Mouse (Mus musculus): ENCODE measurements around the gene Wnt3a.
"Not testable (repeated sequence)": the region's sequence is repeated elsewhere in the genome, so short reads cannot be mapped to it uniquely, and the experiment has no call there.

Wnt3a gene

DNA sequence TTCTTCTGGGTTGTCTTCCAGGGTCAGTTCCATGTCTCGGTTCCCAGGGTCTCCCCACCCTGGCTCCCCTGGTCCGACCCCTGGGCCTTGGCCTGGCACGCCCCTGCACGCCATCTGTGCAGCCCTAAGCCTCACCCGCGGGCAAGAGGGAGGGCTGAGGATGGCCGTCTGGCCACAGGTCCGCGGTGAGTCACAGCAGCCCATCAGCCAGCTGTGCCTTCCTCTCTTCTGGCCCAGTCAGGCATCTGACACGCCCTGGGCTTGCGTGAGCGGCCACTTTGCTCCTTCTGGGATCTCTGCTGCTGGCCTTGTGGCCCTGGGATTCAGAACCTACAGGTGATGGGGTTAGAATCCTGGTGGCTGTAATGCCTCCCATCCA lies 17.6 kb upstream of the Wnt3a start:
- DNase-seq (ENCODE audit: low read depth, low spot score): no peak

DNA sequence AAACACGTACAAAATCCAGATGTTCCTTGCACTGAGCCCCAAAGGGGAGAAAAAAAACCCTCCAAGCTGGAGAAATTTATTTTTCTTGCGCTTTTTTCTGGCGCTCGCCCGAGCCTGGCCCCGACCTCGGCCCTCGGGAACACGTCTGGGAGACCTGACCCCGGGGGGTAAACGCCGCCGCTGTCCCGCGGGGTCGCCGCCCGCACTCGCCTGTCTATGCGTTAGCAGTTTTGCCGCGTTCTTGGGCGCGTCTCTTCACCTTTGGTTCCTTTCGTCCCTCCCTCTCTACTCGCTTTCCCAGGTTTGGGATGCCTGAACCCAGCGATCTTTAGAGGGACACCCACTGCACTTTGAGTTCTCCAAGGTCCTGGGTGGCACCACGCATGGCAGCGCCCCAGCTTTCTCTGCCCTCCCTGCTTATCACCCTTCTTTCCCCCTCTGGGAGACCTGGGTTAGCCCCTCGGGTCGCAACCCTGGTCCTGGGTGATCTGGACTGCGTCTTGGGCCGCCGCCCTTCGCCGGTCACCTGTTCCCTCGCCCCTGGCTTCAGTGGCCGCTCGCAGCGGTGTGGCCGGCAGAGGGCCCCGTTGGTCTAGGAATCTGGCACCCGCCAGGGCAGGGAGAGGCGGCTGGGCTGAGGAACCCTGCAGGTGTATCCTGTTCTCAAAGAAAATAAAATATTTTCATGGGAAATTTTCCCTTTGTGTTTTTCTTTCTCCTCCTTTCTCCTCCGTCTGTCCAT lies 17.0 kb upstream of the Wnt3a start:
- no peak for DNase-seq (ENCODE audit: low read depth, low spot score)

DNA sequence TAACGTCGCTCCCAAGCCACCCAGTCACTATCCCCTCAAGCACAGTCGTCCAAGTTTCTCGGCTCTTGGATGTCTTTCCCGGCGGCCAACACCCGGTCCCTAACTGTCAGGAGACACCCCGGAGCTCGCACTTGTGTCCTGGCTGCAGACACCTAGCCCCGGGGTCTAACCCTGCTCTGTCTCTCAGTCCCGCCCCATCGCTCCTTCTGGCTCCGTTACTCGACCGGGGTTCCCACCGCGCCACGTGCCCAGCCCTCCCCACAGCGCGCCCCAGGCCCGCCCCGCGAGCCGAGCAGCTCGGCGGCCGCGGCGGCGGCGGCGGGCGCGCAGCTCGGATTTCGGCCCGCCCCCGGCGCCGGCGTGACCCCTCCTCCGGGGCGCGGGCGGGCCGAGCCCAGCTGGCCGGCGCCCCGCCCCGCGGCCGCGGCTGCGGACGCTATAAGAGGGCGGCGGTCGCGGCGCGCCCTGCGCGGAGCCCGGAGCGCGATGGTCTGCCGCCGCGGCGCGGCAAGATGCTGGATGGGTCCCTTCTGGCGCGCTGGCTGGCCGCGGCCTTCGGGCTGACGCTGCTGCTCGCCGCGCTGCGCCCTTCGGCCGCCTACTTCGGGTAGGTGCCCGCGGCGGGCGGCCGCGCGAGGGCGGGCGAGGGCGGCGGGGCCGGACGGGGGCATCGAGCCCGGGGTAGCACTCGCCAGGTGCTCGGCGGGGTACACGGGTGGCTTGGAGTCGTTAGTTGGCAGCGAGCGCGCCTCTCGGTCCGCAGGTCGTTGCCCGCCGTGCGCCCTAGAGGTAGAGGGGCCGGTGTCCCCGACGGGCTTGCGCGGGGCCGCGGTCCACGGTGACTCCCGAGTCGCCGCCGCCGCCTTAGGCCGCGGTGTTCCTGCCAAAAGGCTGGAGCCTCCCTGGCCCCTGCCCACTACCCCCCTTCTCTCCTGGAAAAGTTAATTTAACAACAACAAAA lies 16.2 kb upstream of the Wnt3a start, which contains the start of gene Wnt9a:
Gene Wnt9a (plus strand): TSS at position 468 of the 961 bp plus-strand sequence.
- DNase-seq (ENCODE audit: low read depth, low spot score): no peak

DNA sequence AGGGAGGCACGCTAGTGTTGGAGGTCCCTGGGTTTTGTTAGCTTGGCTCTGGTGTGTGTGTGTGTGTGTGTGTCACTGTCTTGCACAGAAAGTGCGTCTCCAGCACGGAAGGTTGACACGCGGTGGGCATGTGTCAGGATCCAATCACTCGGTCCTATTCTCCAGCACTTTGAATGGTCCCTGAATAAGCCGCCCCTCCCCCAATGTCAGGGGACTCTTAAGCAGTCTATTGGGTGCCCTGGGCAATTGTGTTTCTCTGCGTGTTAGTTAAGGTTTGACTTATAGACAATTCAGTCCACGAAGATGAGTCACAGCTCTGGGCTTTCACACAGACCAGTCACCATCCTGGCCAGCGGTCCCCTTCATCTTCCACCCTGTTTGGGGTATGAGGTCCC lies 15.3 kb upstream of the Wnt3a start:
- DNase-seq (ENCODE audit: low read depth, low spot score): no peak

DNA sequence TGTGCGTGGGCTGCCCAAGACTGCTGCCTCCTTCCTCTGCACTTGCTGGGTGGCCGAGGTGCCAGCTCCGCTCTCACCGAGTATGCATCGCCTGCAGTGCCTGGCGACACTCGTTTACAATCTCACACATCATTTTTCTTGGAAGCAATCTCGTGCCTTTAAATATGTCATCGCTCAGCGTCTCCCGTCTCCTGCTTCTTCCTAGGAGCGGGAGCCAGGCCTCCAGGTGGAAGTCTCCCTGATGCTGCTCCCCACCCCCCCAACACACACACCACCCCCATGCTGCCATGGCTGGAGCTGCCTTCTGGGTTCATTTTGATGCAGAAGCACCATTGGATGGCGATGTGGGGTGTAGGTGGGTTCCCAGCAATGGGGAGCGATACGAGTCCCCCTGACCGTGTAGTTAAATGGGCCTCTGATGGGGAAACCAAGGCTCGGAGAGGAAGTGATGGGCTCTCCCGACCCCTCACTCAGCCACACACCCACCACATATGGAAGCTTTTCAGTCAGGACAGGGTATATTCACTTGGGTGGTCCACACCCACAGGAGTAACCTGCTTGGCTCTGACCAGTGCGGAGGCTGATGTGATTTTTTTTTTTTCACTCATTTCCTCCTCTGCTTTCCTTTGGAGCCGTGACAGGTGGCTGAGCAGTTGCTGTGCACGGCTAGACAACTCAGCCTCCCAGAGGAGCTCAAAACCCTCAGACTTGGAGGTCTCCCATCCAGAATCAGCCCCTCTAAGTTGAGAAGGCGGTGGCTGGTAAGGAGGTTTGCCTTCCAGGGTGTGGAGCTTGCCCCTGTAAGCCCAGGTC lies 14.7 kb upstream of the Wnt3a start:
- DNase-seq (ENCODE audit: low read depth, low spot score): no peak

DNA sequence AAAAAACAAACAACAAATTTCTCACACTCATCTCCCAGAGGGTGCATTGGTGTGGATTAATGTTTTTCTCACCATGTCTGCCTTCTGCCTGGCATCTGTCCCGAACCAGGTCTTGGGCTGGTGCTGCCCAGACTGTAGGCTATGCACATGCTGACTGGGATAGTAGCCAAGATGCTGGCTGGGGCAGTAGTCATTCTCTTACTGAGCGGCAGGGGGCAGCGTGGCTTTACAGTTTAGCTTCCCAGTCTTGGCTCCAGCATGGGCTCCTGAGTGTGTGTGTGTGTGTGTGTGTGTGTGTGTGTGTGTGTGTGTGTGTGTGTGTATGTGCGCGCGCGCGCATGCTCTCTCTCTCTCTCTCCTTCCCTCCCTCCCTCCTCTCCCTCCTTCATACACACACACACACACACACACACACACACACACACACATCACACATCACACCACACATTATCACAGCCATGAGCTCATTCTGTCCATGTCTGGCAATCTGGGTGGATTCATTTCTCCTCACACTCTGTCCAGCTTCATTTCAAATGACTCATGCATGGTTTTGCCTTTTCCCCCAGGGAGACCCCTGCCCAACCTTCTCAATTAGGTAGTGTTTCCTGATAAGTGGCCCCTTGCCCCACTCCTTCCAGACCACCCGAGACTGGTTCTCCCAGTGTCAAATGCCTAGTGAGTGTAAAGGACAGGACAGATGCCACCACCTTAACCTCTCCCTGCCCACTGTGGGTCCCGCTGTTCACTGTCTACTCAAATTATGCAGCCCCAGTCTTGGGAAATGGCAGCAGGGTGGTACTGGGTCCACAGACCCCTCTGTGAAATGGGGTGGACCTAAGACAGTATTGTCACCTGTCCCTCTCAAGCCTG lies 12.4 kb upstream of the Wnt3a start:
- peak; percentile 19 for DNase-seq (ENCODE audit: low read depth, low spot score)

DNA sequence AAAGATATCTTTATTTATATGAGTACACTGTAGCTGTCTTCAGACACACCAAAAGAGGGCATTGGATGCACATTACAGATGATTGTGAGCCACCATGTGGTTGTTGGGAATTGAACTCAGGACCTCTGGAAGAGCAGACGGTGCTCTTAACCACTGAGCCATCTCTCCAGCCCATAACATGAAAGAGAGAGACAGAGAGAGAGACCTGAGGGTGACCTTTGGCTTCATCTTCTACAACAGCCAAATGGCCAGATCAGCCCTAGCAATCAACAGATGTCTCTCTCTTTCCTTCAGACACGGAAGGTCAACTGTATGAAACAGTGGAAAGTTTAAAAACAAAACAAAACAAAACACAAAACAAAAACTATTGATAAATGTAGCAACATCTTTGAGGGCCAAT lies 10.5 kb upstream of the Wnt3a start:
- not testable (repeated sequence) for DNase-seq (ENCODE audit: low read depth, low spot score)

DNA sequence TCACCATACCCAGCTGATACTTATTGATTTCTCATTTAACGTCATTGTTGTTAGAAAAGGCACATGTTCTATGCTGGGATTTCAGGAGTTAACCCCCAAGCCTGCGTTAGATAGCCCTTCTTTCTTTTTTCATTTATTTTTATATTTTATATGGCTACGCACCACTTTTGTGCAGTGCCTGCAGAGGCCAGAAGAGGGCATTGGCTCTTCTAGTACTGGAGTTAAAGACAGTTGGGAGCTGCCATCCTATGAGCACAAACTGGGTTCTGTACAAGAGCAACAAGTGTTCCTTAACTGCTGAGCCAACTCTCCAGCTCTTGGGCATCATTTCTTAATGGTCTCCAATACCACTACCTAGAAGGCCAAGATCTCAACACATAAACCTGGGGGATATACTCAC lies 9.6 kb upstream of the Wnt3a start:
- DNase-seq (ENCODE audit: low read depth, low spot score): no peak

DNA sequence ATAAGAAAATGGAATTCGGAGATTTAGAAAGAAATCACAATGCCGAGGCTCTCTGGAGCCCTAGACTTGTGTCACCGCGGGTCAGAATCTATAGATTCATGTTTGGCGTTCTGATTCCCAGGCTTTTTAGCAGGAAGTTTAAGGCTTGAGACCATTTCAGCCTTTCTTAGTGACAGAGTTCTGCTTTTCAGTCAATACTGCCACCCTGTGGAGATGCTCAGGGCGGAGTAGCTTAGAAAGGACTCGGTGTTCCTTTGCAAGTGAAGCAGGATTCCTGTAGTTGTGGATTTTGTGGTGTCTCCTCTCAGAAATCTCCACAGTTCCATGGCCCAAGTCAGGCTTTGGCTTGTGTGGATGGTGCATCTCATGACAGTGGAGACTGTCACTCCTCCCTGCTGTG lies 7.4 kb upstream of the Wnt3a start:
- peak; percentile 15 for DNase-seq (ENCODE audit: low read depth, low spot score)

DNA sequence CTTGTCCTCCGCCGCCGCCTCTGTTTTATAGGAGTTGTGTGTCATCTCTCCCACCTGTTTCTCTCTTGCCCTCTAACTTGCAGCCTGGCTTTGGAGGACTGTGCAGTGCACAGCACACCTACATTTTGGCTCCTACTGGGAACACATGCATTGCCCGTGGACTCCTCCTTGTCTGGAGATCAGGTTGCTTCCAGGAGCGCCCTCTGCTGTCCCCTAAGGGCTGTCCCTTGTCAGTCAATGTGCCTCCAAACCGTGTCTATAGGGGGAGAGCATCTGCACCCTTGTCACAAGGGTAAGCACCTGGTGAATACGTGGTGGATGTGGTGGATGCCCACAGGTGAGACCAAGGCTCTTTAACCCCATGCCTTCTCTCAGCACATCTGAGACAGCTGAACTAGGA lies 3.1 kb upstream of the Wnt3a start:
- DNase-seq (ENCODE audit: low read depth, low spot score): peak; percentile 40

DNA sequence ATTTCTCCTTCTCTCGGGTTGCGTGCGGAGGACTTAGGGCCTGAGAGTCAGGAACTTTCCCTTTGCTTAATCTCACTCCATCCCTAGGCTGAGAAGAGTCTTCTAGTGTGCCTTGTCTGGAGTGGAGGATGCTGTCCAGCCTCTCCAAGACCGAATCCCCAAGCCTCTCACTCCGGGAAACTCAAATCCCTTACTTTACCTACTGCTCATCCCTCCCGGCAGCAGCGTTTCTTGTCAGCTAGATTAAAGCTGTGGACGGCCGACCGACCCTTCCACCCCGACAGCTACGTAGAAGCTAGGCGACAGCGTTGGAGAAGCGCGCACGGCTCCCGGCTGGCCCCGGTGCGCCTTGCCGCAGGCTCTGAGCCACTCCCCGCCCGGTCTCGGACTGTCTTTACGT lies 846 bp downstream of the Wnt3a start:
- no peak for DNase-seq (ENCODE audit: low read depth, low spot score)

DNA sequence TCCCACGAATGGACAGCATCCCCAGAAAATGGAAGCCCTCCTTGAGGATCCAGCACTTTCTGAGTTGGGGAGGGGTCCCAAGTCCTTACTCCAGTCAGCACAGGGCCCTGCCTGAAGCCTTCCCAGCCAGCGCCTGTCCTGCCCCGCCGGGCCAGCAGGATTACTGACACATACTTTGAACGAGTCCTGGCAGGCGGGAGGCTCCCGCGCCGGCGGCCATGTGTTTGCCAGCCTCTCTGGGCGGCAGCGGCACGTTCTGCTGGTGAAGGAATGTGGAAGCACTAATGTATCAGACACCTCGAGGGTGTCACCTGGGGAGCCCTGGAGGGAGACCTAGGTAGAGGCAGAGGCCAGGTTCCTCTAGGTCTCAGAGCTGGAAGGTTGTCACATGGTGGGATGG lies 6.4 kb downstream of the Wnt3a start:
- no peak for DNase-seq (ENCODE audit: low read depth, low spot score)

DNA sequence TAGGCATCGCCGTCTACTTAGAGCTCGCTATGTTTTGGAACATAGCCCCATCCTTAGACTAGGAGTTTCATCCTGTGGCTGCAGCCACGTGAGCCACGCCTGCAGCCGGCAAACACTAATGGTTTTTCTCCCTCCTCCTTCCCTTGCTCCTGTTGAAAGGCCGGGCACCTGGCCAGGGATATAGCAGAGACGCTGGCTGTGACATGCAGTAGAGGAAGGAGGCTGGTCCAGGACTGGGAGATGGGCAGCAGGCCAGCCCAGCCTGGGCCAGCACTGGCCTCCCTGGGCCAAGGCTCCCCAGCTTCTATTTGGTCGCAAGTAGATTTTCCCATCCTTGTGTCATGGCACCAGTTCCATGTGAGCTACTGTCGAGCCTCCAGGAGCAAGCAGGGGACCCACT lies 7.6 kb downstream of the Wnt3a start:
- no peak for DNase-seq (ENCODE audit: low read depth, low spot score)

DNA sequence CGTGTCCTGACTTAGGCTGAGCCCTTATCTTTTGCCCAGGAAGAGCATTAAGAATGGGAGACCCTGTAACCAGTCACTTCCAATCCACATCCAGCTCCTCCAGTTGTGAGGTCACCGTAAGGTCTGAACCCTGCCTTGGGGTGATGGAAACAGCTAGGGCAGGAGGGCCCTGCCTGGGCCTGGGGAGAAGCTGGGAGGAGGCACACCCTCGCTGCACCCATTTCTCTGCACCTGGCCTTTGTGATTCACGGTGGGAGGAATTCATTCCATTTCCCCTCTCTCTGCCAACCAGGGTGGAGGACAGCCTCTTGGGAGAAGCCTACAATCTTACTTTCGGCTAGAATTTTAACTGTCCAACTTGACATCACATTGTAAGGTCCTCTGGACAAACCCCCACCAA lies 8.4 kb downstream of the Wnt3a start:
- no peak for DNase-seq (ENCODE audit: low read depth, low spot score)

DNA sequence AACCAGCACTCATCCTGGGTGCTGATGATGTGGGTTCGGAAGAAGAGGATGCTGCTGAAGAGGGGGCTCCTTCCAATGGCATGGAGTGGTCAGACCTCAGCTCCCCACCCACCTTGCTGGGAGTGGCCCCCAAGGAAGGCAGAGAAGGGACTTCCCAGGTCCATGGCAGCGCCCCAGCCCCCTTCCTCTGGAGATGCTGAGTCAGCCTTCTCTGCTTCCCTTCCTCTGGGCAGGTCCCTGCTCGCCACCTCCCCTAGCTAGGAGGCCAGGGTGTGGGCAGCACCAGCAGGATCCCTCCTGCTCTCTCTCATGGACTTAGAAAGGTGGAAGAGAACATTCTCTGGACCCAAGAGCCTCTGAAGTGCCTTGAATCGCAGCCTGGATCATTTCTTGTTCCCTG lies 12.5 kb downstream of the Wnt3a start:
- DNase-seq (ENCODE audit: low read depth, low spot score): no peak

DNA sequence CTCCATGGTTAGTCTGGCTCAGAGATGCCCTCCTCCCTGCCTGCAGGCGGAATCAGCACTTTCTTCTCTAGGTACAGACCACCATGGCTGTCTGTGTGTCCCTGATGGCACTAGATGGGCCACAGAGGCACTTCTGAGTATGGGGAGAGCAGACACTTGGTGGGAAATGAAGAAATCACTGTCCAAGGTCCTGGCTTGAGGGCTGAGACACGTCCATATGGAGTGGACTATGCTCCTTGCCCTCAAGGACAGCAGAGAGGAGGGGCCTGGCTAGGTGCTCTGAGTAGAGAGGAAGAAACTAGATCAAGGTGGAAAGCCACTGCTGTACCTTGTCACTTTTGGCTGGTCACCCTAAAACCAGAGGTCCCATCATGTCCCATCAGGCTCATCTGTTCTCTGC lies 13.7 kb downstream of the Wnt3a start:
- DNase-seq (ENCODE audit: low read depth, low spot score): no peak

DNA sequence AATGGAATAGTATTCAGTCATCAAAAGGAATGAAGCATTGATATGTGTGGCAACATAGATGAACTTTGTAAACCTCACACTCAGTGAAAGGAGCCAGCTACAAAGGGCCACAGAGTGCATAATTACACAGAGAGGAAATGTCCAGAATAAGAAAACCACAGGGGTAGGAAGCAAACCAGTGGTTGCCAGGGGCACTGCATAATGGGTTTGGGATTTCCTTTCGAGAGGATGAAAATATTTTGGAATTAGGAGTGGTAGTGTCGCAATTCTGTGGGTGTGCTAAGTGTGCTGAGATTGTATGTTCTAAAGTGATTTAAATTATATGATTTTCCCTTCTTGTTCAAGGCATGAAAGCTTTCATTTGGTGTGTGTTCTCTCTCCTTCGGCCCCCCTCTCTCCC lies 16.4 kb downstream of the Wnt3a start:
- DNase-seq (ENCODE audit: low read depth, low spot score): no peak

DNA sequence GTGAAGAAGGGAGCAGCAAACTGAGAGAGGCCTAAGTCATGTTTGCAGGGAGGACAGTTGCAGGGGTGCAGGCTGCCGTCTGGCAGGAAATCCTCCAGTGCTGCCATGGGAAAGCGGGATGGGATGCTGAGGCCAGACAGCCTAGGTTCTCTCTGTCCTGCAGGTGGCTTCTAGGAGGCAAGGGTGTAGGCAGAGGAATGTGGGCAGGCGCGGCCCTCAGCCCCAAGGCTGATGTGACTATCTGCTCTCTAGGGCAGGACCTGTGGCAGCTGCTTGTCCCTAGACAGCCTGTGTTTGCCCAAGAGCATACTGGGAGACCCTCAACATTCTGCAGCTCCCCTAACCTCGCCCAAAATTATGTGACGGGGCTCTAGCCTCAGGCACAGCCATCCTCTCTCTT lies 23.8 kb downstream of the Wnt3a start:
- no peak for DNase-seq (ENCODE audit: low read depth, low spot score)

DNA sequence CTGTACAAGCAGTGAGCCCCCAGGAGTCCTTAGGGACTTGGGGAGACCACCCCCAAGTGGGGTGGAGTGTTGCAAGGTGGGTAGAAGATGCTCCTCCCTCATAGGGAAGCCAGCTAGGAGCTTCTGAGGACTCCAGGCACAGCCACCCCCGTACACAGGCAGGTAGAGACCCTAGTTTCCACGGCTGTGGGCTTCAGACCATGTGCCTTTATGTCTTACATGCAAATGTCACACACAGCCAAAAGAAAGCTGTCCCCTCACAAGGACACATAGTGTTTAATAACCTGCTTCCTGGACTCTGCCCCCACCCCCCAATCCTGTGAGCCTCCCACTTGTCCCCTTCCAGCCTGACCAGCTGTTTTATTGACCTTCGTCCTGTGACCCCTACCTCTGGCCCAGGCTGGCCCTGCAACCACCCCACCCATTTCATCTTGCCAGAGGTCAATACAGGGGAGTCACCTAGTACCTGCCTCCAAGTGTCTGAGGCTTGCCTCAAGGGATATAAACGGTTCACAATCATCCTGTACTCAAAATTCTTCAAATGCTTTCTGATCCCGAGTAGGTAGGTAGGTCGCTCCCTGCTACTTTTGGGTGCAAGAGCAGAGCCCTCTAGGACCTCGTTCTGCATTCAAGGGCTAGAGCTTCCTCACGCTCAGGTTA lies 25.3 kb downstream of the Wnt3a start:
- DNase-seq (ENCODE audit: low read depth, low spot score): no peak

DNA sequence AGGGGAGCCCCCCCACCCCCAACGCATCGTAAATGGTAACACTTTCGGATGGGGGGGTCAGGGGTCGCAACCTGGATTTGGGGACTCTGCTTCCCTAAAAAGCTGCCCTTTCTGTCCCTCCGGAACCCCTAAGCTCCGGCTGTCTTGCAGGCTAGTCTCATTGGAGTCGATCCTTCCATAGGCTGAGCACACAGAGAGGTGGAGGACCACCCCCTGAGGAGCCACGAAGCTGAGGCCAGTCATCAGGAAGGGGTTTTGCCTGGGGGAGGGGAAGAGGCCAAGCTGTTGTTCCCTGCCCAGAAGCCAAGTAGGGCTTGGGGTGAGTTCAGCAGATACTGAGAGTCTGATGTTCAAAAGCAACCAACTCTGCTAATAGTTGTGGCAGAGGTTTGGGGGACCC lies 26.0 kb downstream of the Wnt3a start:
- DNase-seq (ENCODE audit: low read depth, low spot score): no peak
